8 mouse cellular contexts compared by ENCODE assay signal in genomic region chr2:58532260-58532850, GRCm38 (mm10). TPM values are rescaled to one million over a fixed set of nuclear protein-coding genes. Genes with fewer than 3 reads are reported as not detected.
DNase-seq lines count a peak whose midpoint lies in the region; ATAC-seq lines count a peak whose summit lies in the region.

No protein-coding gene starts in this region.

- DNase-seq in adrenal gland, adult 8-10 months = peak; percentile 57
- DNase-seq in embryo, embryonic 10.5 days (ENCODE audit: low spot score) = peak; percentile 88
- DNase-seq in gastrocnemius, postnatal 14 days = peak; percentile 92
- DNase-seq in layer of hippocampus, postnatal 25 days (ENCODE audit: extremely low spot score in 1 of 2, low spot score in 1 of 2) = peak; percentile 41 to 56
- DNase-seq in ovary, postnatal 36 days (ENCODE audit: low spot score) = peak; percentile 77

- no peak overlapping the region for H3K4me3 ChIP-seq in hindbrain, embryonic 16.5 days (ENCODE audit: low read length)
- H3K4me3 ChIP-seq in lung, embryonic 16.5 days (ENCODE audit: low read length) = no peak overlapping the region

- peak; percentile 87 for ATAC-seq in hindbrain, embryonic 16.5 days
- peak; percentile 93 for ATAC-seq in lung, embryonic 16.5 days (ENCODE audit: low read depth)
- no peak for ATAC-seq in activated CD4-positive, CD25-positive, alpha-beta regulatory T cell, adult 4 months

- peak overlapping the region; percentile 6; the same call in 1 of the 2 replicates for H3K9ac ChIP-seq in hindbrain, embryonic 16.5 days (ENCODE audit: low read depth, low read length)
- no peak overlapping the region for H3K9ac ChIP-seq in lung, embryonic 16.5 days (ENCODE audit: low read length)

- H3K4me2 ChIP-seq in hindbrain, embryonic 16.5 days (ENCODE audit: low read length) = peak overlapping the region; percentile 54
- H3K4me2 ChIP-seq in lung, embryonic 16.5 days (ENCODE audit: low read depth, low read length) = peak overlapping the region; percentile 31

- H3K36me3 ChIP-seq in hindbrain, embryonic 16.5 days (ENCODE audit: control insufficient read depth, insufficient read depth, low read length) = no peaks in the 10 kb centered on the region; the same call in 1 of the 2 replicates
- peaks cover 2% of the 10 kb centered on the region; the same call in 1 of the 2 replicates for H3K36me3 ChIP-seq in lung, embryonic 16.5 days (ENCODE audit: control insufficient read depth, insufficient read depth, low read length)

- peaks cover 49% of the 10 kb centered on the region for H3K4me1 ChIP-seq in hindbrain, embryonic 16.5 days (ENCODE audit: control insufficient read depth, insufficient read depth, low read depth, low read length)
- peaks cover 40% of the 10 kb centered on the region for H3K4me1 ChIP-seq in lung, embryonic 16.5 days (replicated peaks; ENCODE audit: control insufficient read depth, insufficient read depth, low read length)

- no peaks in the 10 kb centered on the region for H3K9me3 ChIP-seq in hindbrain, embryonic 16.5 days (ENCODE audit: control insufficient read depth, low read length)
- no peaks in the 10 kb centered on the region for H3K9me3 ChIP-seq in lung, embryonic 16.5 days (ENCODE audit: control insufficient read depth, low read length)

- intact Hi-C loops in gastrocnemius, postnatal 14 days (cut with DNase I; ENCODE audit: low total_unique reads) = no loop called here

- 13% methylated on average over 10 of the region's 10 CpGs for WGBS in hindbrain, embryonic 16.5 days
- WGBS in lung, embryonic 16.5 days = 13% methylated on average over 10 of the region's 10 CpGs

- H3K27me3 ChIP-seq in hindbrain, embryonic 16.5 days (replicated peaks; ENCODE audit: control insufficient read depth, insufficient read depth, low read length) = no peaks in the 10 kb centered on the region
- H3K27me3 ChIP-seq in lung, embryonic 16.5 days (ENCODE audit: control insufficient read depth, insufficient read depth, low read depth, low read length) = no peaks in the 10 kb centered on the region

- peak overlapping the region; percentile 63 for H3K27ac ChIP-seq in hindbrain, embryonic 16.5 days (ENCODE audit: low read depth, low read length)
- peak overlapping the region; percentile 58 for H3K27ac ChIP-seq in lung, embryonic 16.5 days (ENCODE audit: low read length)

RNA-seq across cellular contexts. Expression of gene Acvr1, which starts 34.6 kb away (rescaled TPM):
- 10 to 100 TPM; 32.9 to 91.3 (median 59.6) TPM for total RNA-seq in adrenal gland, adult 8-10 months (2022)
- 10 to 100 TPM; 10.4 to 18.4 TPM for total RNA-seq in gastrocnemius, postnatal 14 days (2021)
- polyA plus RNA-seq in hindbrain, embryonic 16.5 days (2015; fragmentation: Nextera tagmentation; extraction: Ambion mirVana) = 4.6 and 5.1 TPM in 2 replicates
- total RNA-seq in layer of hippocampus, postnatal 25 days (2021) = 10 to 100 TPM; 43.1 to 48.2 TPM
- 4.8 and 5.6 TPM in 2 replicates for polyA plus RNA-seq in lung, embryonic 16.5 days (2015; fragmentation: Nextera tagmentation; extraction: Ambion mirVana)
- polyA plus RNA-seq in activated CD4-positive, CD25-positive, alpha-beta regulatory T cell, adult 4 months (2017; shearing (Covaris generic)) = under 1 TPM in 1 of 2 experiments, not detected in 1; 0.65 TPM

RNA-seq across cellular contexts. Expression of gene Upp2, which starts 34.7 kb away (rescaled TPM):
- total RNA-seq in adrenal gland, adult 8-10 months (2022) = 10 to 100 TPM; 11.2 to 25.6 (median 20.1) TPM
- total RNA-seq in gastrocnemius, postnatal 14 days (2021) = 1 to 10 TPM in 1 of 2 experiments, under 1 TPM in 1; 0.86 to 1.3 TPM
- polyA plus RNA-seq in hindbrain, embryonic 16.5 days (2015; fragmentation: Nextera tagmentation; extraction: Ambion mirVana) = 14.6 and 15.1 TPM in 2 replicates
- 10 to 100 TPM; 30.9 to 32.5 TPM for total RNA-seq in layer of hippocampus, postnatal 25 days (2021)
- polyA plus RNA-seq in lung, embryonic 16.5 days (2015; fragmentation: Nextera tagmentation; extraction: Ambion mirVana) = 6.6 and 7.4 TPM in 2 replicates
- polyA plus RNA-seq in activated CD4-positive, CD25-positive, alpha-beta regulatory T cell, adult 4 months (2017; shearing (Covaris generic)) = under 1 TPM in 1 of 2 experiments, not detected in 1; 0.32 TPM

Comparison
In these comparisons a context has a peak if more than half of its experiments do, and no peak if none do; other contexts are left out.
1. RNA of gene Upp2, which starts 34.7 kb away (total RNA-seq): 30.9 to 32.5 TPM in layer of hippocampus, postnatal 25 days and 11.2 to 25.6 TPM in adrenal gland, adult 8-10 months; 0.86 to 1.3 TPM in gastrocnemius, postnatal 14 days; every median in the first group is over 4 times any median in the second.
2. Peak in every context shown above with its lines, with median percentiles within 50 percentile points of each other: DNase-seq.